Mouse (Mus musculus): ENCODE results near the gene Nsun2. TPM values are rescaled to one million over a fixed set of nuclear protein-coding genes. Genes with fewer than 3 reads are reported as not detected.

Gene Nsun2
- polyA plus RNA-seq, 1 experiment from 2014 or later: 149 TPM

- 0 out of 2 replicates have a peak, but pooled peaks cover 3% of the 10 kb centered on the region for H3K4me1 ChIP-seq (ENCODE audit: control insufficient read depth, insufficient read depth, low read length)
- 25% methylated on average over 7 of the region's 7 CpGs for WGBS
- H3K9me3 ChIP-seq (ENCODE audit: control insufficient read depth, low read length): no peaks in the 10 kb centered on the region
- no peak overlapping the region for H3K4me3 ChIP-seq (ENCODE audit: low read depth, low read length)
- DNase-seq (ENCODE audit: low spot score) (peak; percentile 61), ATAC-seq (ENCODE audit: insufficient number of reproducible peaks, low FRiP score, low TSS enrichment, low read depth) (no peak)
- H3K4me2 ChIP-seq (ENCODE audit: low read depth, severe bottlenecking): no peak overlapping the region
- H3K36me3 ChIP-seq (ENCODE audit: control insufficient read depth, insufficient read depth, low read length): peaks cover 1% of the 10 kb centered on the region
- no peak overlapping the region for H3K27ac ChIP-seq (replicated peaks; ENCODE audit: low read depth, low read length)
- H3K27me3 ChIP-seq (ENCODE audit: control insufficient read depth, insufficient read depth, low read length): peaks cover 9% of the 10 kb centered on the region; the same call in 1 of the 2 replicates
- H3K9ac ChIP-seq (ENCODE audit: low read length): no peak overlapping the region
These were observed 40.6 kb upstream of the Nsun2 start for GRCm38 (mm10) chr13:69492876-69493463.

- no peak overlapping the region for H3K27ac ChIP-seq (replicated peaks; ENCODE audit: low read depth, low read length)
- no peaks in the 10 kb centered on the region for H3K9me3 ChIP-seq (ENCODE audit: control insufficient read depth, low read length)
- no peaks in the 10 kb centered on the region for H3K27me3 ChIP-seq (ENCODE audit: control insufficient read depth, insufficient read depth, low read length)
- no peak overlapping the region for H3K9ac ChIP-seq (ENCODE audit: low read length)
- WGBS: 90% methylated on average over 5 of the region's 5 CpGs
- no peak overlapping the region for H3K4me3 ChIP-seq (ENCODE audit: low read depth, low read length)
- no peak for DNase-seq (ENCODE audit: low spot score)
- no peak overlapping the region for H3K4me2 ChIP-seq (ENCODE audit: low read depth, severe bottlenecking)
- no peaks in the 10 kb centered on the region for H3K4me1 ChIP-seq (ENCODE audit: control insufficient read depth, insufficient read depth, low read length)
- ATAC-seq (ENCODE audit: insufficient number of reproducible peaks, low FRiP score, low TSS enrichment, low read depth): no peak
- H3K36me3 ChIP-seq (ENCODE audit: control insufficient read depth, insufficient read depth, low read length): peaks cover 22% of the 10 kb centered on the region
These were observed 35.3 kb upstream of the Nsun2 start for GRCm38 (mm10) chr13:69498276-69498675.

GRCm38 (mm10) chr13:69502157-69502750 lies 31.3 kb upstream of the Nsun2 start:
- DNase-seq (ENCODE audit: low spot score) (no peak), ATAC-seq (ENCODE audit: insufficient number of reproducible peaks, low FRiP score, low TSS enrichment, low read depth) (no peak)
- H3K9me3 ChIP-seq (ENCODE audit: control insufficient read depth, low read length): no peaks in the 10 kb centered on the region
- no peak overlapping the region for H3K4me3 ChIP-seq (ENCODE audit: low read depth, low read length)
- H3K4me2 ChIP-seq (ENCODE audit: low read depth, severe bottlenecking): no peak overlapping the region
- H3K27me3 ChIP-seq (ENCODE audit: control insufficient read depth, insufficient read depth, low read length): no peaks in the 10 kb centered on the region
- peaks cover 28% of the 10 kb centered on the region for H3K36me3 ChIP-seq (ENCODE audit: control insufficient read depth, insufficient read depth, low read length)
- H3K4me1 ChIP-seq (ENCODE audit: control insufficient read depth, insufficient read depth, low read length): no peaks in the 10 kb centered on the region
- 91% methylated on average over 14 of the region's 14 CpGs for WGBS
- no peak overlapping the region for H3K27ac ChIP-seq (replicated peaks; ENCODE audit: low read depth, low read length)
- no peak overlapping the region for H3K9ac ChIP-seq (ENCODE audit: low read length)

GRCm38 (mm10) chr13:69502863-69503262 lies 30.7 kb upstream of the Nsun2 start:
- Histone ChIP-seq H3K27me3 (ENCODE audit: control insufficient read depth, insufficient read depth, low read length) (no peaks in the 10 kb centered on the region), H3K9ac (ENCODE audit: low read length) (no peak overlapping the region), H3K9me3 (ENCODE audit: control insufficient read depth, low read length) (no peaks in the 10 kb centered on the region), H3K4me1 (ENCODE audit: control insufficient read depth, insufficient read depth, low read length) (no peaks in the 10 kb centered on the region), H3K27ac (replicated peaks; ENCODE audit: low read depth, low read length) (no peak overlapping the region), H3K36me3 (ENCODE audit: control insufficient read depth, insufficient read depth, low read length) (peaks cover 29% of the 10 kb centered on the region), H3K4me3 (ENCODE audit: low read depth, low read length) (no peak overlapping the region), H3K4me2 (ENCODE audit: low read depth, severe bottlenecking) (no peak overlapping the region)
- DNase-seq (ENCODE audit: low spot score) (no peak), ATAC-seq (ENCODE audit: insufficient number of reproducible peaks, low FRiP score, low TSS enrichment, low read depth) (no peak)
- 87% methylated on average over 5 of the region's 5 CpGs for WGBS

- WGBS: 92% methylated on average over 12 of the region's 12 CpGs
These were observed 27.0 kb upstream of the Nsun2 start for GRCm38 (mm10) chr13:69506341-69507086.

GRCm38 (mm10) chr13:69507666-69508065 lies 25.9 kb upstream of the Nsun2 start:
- H3K36me3 ChIP-seq (ENCODE audit: control insufficient read depth, insufficient read depth, low read length): peaks cover 14% of the 10 kb centered on the region
- 94% methylated on average over 3 of the region's 3 CpGs for WGBS
- H3K4me2 ChIP-seq (ENCODE audit: low read depth, severe bottlenecking): no peak overlapping the region
- DNase-seq (ENCODE audit: low spot score) (no peak), ATAC-seq (ENCODE audit: insufficient number of reproducible peaks, low FRiP score, low TSS enrichment, low read depth) (no peak)
- H3K4me1 ChIP-seq (ENCODE audit: control insufficient read depth, insufficient read depth, low read length): no peaks in the 10 kb centered on the region
- H3K9me3 ChIP-seq (ENCODE audit: control insufficient read depth, low read length): no peaks in the 10 kb centered on the region
- no peak overlapping the region for H3K9ac ChIP-seq (ENCODE audit: low read length)
- no peak overlapping the region for H3K27ac ChIP-seq (replicated peaks; ENCODE audit: low read depth, low read length)
- no peak overlapping the region for H3K4me3 ChIP-seq (ENCODE audit: low read depth, low read length)
- H3K27me3 ChIP-seq (ENCODE audit: control insufficient read depth, insufficient read depth, low read length): no peaks in the 10 kb centered on the region

More at GRCm38 (mm10) chr13:69506341-69507086, 27.0 kb upstream of the Nsun2 start:
- no peak for ATAC-seq (ENCODE audit: insufficient number of reproducible peaks, low FRiP score, low TSS enrichment, low read depth)
- Histone ChIP-seq H3K4me2 (ENCODE audit: low read depth, severe bottlenecking) (no peak overlapping the region), H3K9ac (ENCODE audit: low read length) (no peak overlapping the region), H3K36me3 (ENCODE audit: control insufficient read depth, insufficient read depth, low read length) (peaks cover 18% of the 10 kb centered on the region), H3K27ac (replicated peaks; ENCODE audit: low read depth, low read length) (no peak overlapping the region), H3K27me3 (ENCODE audit: control insufficient read depth, insufficient read depth, low read length) (no peaks in the 10 kb centered on the region), H3K9me3 (ENCODE audit: control insufficient read depth, low read length) (no peaks in the 10 kb centered on the region), H3K4me1 (ENCODE audit: control insufficient read depth, insufficient read depth, low read length) (no peaks in the 10 kb centered on the region), H3K4me3 (ENCODE audit: low read depth, low read length) (no peak overlapping the region)
- DNase-seq (ENCODE audit: low spot score): no peak

GRCm38 (mm10) chr13:69509391-69510244 lies 23.9 kb upstream of the Nsun2 start:
- WGBS: 68% methylated on average over 9 of the region's 9 CpGs
- Histone ChIP-seq H3K27me3 (ENCODE audit: control insufficient read depth, insufficient read depth, low read length) (no peaks in the 10 kb centered on the region), H3K4me1 (ENCODE audit: control insufficient read depth, insufficient read depth, low read length) (no peaks in the 10 kb centered on the region), H3K36me3 (ENCODE audit: control insufficient read depth, insufficient read depth, low read length) (peaks cover 12% of the 10 kb centered on the region), H3K4me2 (ENCODE audit: low read depth, severe bottlenecking) (no peak overlapping the region), H3K9me3 (ENCODE audit: control insufficient read depth, low read length) (no peaks in the 10 kb centered on the region), H3K27ac (replicated peaks; ENCODE audit: low read depth, low read length) (no peak overlapping the region), H3K4me3 (ENCODE audit: low read depth, low read length) (no peak overlapping the region), H3K9ac (ENCODE audit: low read length) (no peak overlapping the region)
- DNase-seq (ENCODE audit: low spot score): no peak
- ATAC-seq (ENCODE audit: insufficient number of reproducible peaks, low FRiP score, low TSS enrichment, low read depth): peak; percentile 75

- Histone ChIP-seq H3K36me3 (ENCODE audit: control insufficient read depth, insufficient read depth, low read length) (peaks cover 8% of the 10 kb centered on the region; the same call in 1 of the 2 replicates), H3K27ac (replicated peaks; ENCODE audit: low read depth, low read length) (no peak overlapping the region), H3K27me3 (ENCODE audit: control insufficient read depth, insufficient read depth, low read length) (no peaks in the 10 kb centered on the region), H3K4me1 (ENCODE audit: control insufficient read depth, insufficient read depth, low read length) (peaks cover 5% of the 10 kb centered on the region; the same call in 1 of the 2 replicates), H3K9me3 (ENCODE audit: control insufficient read depth, low read length) (no peaks in the 10 kb centered on the region), H3K9ac (ENCODE audit: low read length) (no peak overlapping the region), H3K4me2 (ENCODE audit: low read depth, severe bottlenecking) (no peak overlapping the region), H3K4me3 (ENCODE audit: low read depth, low read length) (no peak overlapping the region)
- 77% methylated on average over 3 of the region's 3 CpGs for WGBS
- DNase-seq (ENCODE audit: low spot score) (no peak), ATAC-seq (ENCODE audit: insufficient number of reproducible peaks, low FRiP score, low TSS enrichment, low read depth) (no peak)
These were observed 18.5 kb upstream of the Nsun2 start for GRCm38 (mm10) chr13:69515091-69515490.
